Mouse (Mus musculus) liver, embryonic 14 days (tissue): Measurements from ENCODE around the gene Ccna2. TPM values are rescaled to one million over a fixed set of nuclear protein-coding genes. Genes with fewer than 3 reads are reported as not detected.

Experiments
- polyA plus RNA-seq: library from polyadenylated mRNA; depleted of rRNA; stranded (reverse); fragments of >200 nt; gene quantifications from 2 replicates; pipeline ENCODE4 v1.2.3, GENCODE M21; 2012; rRNA removed

Gene Ccna2
- polyA plus RNA-seq: 143 and 170 TPM in 2 replicates

GRCm38 (mm10) chr3:36571827-36572378 lies at the start of gene Ccna2:
TSS of gene Ccna2 (minus strand) at chr3:36572150.

GRCm38 (mm10) chr3:36613202-36613907 lies 41.4 kb upstream of the Ccna2 start, which contains the start of gene Bbs7:
TSS of gene Bbs7 (minus strand) at chr3:36613477.

GRCm38 (mm10) chr3:36552406-36553047 lies 19.4 kb downstream of the Ccna2 start, which contains the start of gene Exosc9:
TSS of gene Exosc9 (plus strand) at chr3:36552606.

GRCm38 (mm10) chr3:36521073-36522060 lies 50.6 kb downstream of the Ccna2 start, which contains the start of gene Gm11549:
TSS of gene Gm11549 (minus strand) at chr3:36521813.

Other genes with a start within 250 kb of the Ccna2 start
- gene Anxa5, start 96.3 kb downstream of the Ccna2 start, polyA plus RNA-seq: 45.5 and 53.0 TPM in 2 replicates
- gene 1810062G17Rik, start 96.2 kb downstream of the Ccna2 start, polyA plus RNA-seq: 0.69 and 0.78 TPM in 2 replicates
- gene Gm11549, start 50.3 kb downstream of the Ccna2 start, polyA plus RNA-seq: 0.01 TPM in 1 of 2 replicates, not detected in the other
- 28.0 and 33.3 TPM in 2 replicates for gene Exosc9, start 19.5 kb downstream of the Ccna2 start, polyA plus RNA-seq
- 5.9 and 6.0 TPM in 2 replicates for gene Bbs7, start 41.3 kb upstream of the Ccna2 start, polyA plus RNA-seq
- gene Trpc3, start 118.0 kb upstream of the Ccna2 start, polyA plus RNA-seq: 0.25 and 0.30 TPM in 2 replicates